Mouse (Mus musculus): ENCODE data around the gene Llgl1.
A peak's percentile ranks its signal among the peaks of the same experiment; 100 is the strongest.

Gene Llgl1

GRCm38 (mm10) chr11:60726601-60727391 lies 27.3 kb downstream of the Llgl1 start, which contains the start of gene Flii:
TSS of gene Flii (minus strand) at chr11:60727263.
- peak; percentile 70 for DNase-seq (ENCODE audit: low read depth, low spot score)

- no peak for DNase-seq (ENCODE audit: low read depth, low spot score)
Measured at GRCm38 (mm10) chr11:60727392-60728140, 28.0 kb downstream of the Llgl1 start.

GRCm38 (mm10) chr11:60728260-60728761 lies 28.8 kb downstream of the Llgl1 start, which contains the start of gene Mief2:
TSS of gene Mief2 (plus strand) at chr11:60728398.
- peak; percentile 97 for DNase-seq (ENCODE audit: low read depth, low spot score)

DNA sequence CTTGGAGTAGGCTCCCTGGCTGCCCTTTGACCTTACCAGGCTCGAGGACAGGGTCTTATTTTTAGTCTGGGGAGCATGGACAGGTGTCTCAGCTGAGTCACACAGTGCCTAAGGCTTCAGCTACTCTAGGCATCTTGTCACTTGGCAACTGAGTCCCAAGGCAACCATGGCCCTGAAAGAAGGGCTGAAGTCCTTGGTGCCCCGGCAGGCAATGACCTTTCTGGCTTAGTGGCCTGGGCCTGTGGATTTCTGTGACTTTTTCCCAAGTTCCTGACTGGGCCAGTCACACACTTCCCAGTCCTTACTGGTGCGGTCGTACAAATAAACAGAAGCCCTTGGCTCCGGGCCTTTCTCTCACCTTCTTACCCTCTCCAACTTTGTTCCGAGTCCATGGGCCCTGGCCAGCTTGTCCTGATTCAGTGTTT lies 29.7 kb downstream of the Llgl1 start:
- peak; percentile 93 for DNase-seq (ENCODE audit: low read depth, low spot score)

DNA sequence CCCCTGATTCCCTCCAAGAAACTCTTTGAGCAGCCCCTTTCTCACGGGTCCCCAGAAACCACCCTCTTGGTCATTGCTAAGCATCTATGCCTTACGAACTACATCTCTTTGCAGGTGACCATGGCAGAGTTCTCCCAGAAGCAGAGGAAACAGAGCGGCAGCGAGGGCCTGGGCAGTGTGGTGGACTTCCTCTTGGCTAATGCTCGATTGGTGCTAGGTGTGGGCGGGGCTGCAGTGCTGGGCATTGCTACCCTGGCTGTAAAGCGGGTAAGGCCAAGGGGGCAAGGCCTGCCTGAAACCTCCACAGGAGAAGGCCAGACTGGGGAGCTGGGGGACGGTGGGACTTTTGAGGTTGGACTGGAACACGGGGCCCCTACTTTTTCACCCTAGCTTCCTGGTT lies 30.6 kb downstream of the Llgl1 start:
- no peak for DNase-seq (ENCODE audit: low read depth, low spot score)

GRCm38 (mm10) chr11:60731251-60731650 lies 31.7 kb downstream of the Llgl1 start:
- peak; percentile 81 for DNase-seq (ENCODE audit: low read depth, low spot score)

DNA sequence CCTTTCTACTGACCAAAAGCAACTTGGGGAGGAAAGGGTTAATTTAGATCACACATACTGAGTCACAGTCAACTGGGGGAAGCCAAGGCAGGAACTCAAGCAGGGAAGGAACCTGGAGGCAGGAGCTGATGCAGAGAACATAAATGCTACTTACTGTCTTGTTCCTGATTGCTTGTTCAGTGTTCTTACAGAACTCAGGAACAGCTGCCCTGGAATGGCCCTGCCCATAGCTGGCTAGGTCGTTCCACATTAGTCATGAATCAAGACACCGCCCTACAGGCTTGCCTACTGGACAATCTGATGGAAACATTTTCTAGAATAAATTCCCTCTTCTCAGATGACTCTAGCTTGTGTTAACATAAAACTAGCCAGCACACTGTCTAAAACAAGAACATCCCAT lies 34.7 kb downstream of the Llgl1 start:
- peak; percentile 72 for DNase-seq (ENCODE audit: low read depth, low spot score)

DNA sequence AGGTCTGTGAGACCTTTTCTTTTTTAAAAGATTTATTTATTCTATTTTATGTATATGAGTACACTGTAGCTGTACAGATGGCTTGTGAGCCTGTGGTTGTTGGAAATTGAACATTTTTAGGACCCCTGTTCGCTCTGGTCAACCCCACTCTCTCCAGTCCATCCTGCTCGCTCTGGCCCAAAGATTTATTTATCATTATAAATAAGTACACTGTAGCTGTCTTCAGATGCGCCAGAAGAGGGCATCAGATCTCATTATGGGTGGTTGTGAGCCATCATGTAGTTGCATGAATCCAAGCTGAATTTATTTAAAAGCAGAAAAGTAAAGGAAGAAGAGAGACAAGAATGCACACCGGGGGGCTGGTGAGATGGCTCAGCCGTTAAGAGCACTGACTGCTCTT lies 35.7 kb downstream of the Llgl1 start:
- DNase-seq (ENCODE audit: low read depth, low spot score) = no peak

DNA sequence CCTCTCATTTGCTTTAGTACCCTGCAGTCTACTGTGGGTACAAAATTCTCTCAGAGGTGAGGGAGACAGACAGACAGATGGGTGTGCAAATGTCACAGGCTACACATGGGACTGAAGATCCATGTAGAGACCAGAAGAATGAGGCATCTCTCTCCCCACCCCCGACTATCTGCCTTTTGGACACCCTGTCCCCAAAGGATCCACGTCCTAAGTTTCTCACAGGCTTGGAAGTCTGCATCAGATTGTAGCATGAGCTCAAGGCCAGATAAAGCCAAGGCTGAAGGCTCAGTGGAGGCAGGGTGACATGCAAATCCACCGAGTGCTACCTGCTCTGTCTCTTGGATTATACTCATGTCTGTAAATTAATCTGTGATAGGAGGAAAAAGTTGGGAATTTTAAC lies 37.0 kb downstream of the Llgl1 start:
- DNase-seq (ENCODE audit: low read depth, low spot score) = no peak

DNA sequence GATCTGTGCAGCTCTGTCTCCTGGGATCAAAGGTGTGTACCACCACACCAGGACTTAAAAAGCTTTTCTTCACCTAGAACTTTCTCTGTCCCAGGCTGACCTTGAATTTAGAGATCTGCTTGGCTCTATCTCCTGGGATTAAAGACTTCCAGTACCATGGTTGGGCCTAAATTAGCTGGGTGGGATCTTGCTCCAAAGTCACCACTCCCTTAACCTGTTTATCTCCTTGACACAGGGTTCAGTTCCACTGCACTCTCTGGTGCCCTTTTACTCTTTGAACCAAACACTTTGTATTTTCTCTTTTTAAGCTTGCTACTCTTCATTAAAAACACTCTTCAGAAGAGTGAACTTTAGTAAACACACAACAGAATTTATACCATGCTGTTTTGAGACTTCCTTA lies 37.9 kb downstream of the Llgl1 start:
- DNase-seq (ENCODE audit: low read depth, low spot score) = no peak

DNA sequence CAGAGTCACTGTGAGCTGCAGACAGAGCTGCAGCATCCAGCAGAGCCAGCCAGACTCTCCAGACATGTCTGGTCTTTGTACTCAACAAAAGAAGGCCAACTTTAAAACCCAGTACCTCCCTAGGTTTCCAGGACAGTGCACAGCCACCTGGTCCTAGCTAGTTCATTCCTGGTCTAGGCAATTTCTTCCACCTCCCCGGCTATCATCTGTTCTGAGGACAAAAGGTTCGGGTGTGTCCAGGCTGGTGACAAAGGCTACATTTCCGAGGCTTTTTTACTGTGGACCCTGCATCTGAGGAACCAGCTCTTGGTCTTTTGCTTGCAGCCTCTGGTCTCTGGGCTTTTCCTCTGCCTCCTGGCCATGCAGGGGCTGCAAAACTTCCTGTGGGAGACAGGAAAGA lies 40.8 kb downstream of the Llgl1 start:
- no peak for DNase-seq (ENCODE audit: low read depth, low spot score)

DNA sequence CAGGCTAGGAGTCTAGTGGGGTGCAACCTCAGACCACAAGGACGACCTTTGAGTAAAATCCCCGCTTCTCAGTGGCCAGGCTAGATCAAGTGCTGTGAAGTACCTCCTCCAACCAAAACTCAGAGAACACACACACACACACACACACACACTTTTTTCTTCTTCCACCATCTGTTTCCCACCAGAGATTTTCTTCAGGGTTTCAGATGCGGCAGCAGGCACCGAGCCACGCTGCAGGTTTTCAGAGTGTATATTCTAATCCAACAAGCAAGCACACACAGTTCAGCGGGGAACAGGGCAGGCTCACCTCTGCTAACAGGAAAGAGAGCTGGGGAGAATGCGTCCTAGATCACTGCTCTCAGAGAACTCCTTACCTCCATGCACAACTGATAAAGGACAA lies 56.0 kb downstream of the Llgl1 start:
- DNase-seq (ENCODE audit: low read depth, low spot score) = no peak

DNA sequence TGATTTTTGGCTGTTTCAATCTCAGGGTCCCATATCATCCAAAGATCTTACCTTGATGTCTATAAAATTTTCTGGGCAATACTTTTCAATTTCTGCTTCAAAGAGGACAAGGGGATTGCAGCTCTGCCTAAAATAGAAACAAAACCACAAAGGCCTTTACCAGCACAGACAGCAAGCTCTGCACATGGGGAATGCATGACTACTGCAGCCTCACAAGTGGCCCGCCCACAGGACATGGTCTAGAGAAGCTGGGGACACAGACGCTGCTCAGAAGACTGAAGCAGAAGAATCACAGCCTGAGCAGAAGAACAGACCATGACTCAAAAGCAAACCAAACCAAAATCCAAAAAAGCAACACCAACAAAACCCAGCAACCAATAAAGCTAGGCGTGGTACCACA lies 62.2 kb downstream of the Llgl1 start:
- DNase-seq (ENCODE audit: low read depth, low spot score) = no peak
